Mouse (Mus musculus): Measurements from ENCODE around the gene Cxcl14. TPM values are rescaled to one million over a fixed set of nuclear protein-coding genes. Genes with fewer than 3 reads are reported as not detected.
A peak's percentile ranks its signal among the peaks of the same experiment; 100 is the strongest.

Gene Cxcl14
- polyA plus RNA-seq (2014; fragmentation: Nextera tagmentation; extraction: Ambion mirVana), result 19.2 and 20.8 TPM in 2 replicates

GRCm38 (mm10) chr13:56295943-56296658, at the start of gene Cxcl14:
Gene Cxcl14 (minus strand): TSS chr13:56296551.
- ATAC-seq (ENCODE audit: low FRiP score, low TSS enrichment), result peak; percentile 51
- peak within 1 kb of the TSS; percentile 88 for H3K4me2 ChIP-seq (replicated peaks; ENCODE audit: low read depth, low read length)
- H3K9ac ChIP-seq (ENCODE audit: low read depth, low read length), result peak within 1 kb of the TSS; percentile 66
- H3K9me3 ChIP-seq (ENCODE audit: control insufficient read depth, low read length), result 0 out of 2 replicates have a peak, but pooled peaks cover 2% of the 10 kb centered on the region
- H3K27ac ChIP-seq (ENCODE audit: low read depth, low read length), result no peak within 1 kb of the TSS
- peaks cover 16% of the 10 kb centered on the region for H3K4me1 ChIP-seq (ENCODE audit: control insufficient read depth, insufficient read depth, low read length)
- peak within 1 kb of the TSS; percentile 58 for H3K4me3 ChIP-seq (ENCODE audit: low read length)
- WGBS, result under 1% methylated on average over 69 of the region's 76 CpGs
- no peaks in the 10 kb centered on the region for H3K36me3 ChIP-seq (ENCODE audit: control insufficient read depth, insufficient read depth, low read length)
- H3K27me3 ChIP-seq (ENCODE audit: control insufficient read depth, insufficient read depth, low read length), result peaks cover 49% of the 10 kb centered on the region

GRCm38 (mm10) chr13:56344355-56344754, 48.0 kb upstream of the Cxcl14 start:
- Histone ChIP-seq H3K27me3 (ENCODE audit: control insufficient read depth, insufficient read depth, low read length) (no peaks in the 10 kb centered on the region), H3K4me3 (ENCODE audit: low read length) (no peak overlapping the region), H3K36me3 (ENCODE audit: control insufficient read depth, insufficient read depth, low read length) (no peaks in the 10 kb centered on the region), H3K9me3 (ENCODE audit: control insufficient read depth, low read length) (no peaks in the 10 kb centered on the region), H3K27ac (ENCODE audit: low read depth, low read length) (no peak overlapping the region), H3K9ac (ENCODE audit: low read depth, low read length) (no peak overlapping the region), H3K4me1 (ENCODE audit: control insufficient read depth, insufficient read depth, low read length) (no peaks in the 10 kb centered on the region), H3K4me2 (replicated peaks; ENCODE audit: low read depth, low read length) (no peak overlapping the region)
- ATAC-seq (ENCODE audit: low FRiP score, low TSS enrichment), result no peak
- 45% methylated on average over 12 of the region's 12 CpGs for WGBS

GRCm38 (mm10) chr13:56342491-56342890, 46.1 kb upstream of the Cxcl14 start:
- H3K4me2 ChIP-seq (replicated peaks; ENCODE audit: low read depth, low read length), result no peak overlapping the region
- no peak overlapping the region for H3K9ac ChIP-seq (ENCODE audit: low read depth, low read length)
- 80% methylated on average over 10 of the region's 10 CpGs for WGBS
- no peaks in the 10 kb centered on the region for H3K27me3 ChIP-seq (ENCODE audit: control insufficient read depth, insufficient read depth, low read length)
- no peaks in the 10 kb centered on the region for H3K9me3 ChIP-seq (ENCODE audit: control insufficient read depth, low read length)
- no peaks in the 10 kb centered on the region for H3K36me3 ChIP-seq (ENCODE audit: control insufficient read depth, insufficient read depth, low read length)
- no peak overlapping the region for H3K4me3 ChIP-seq (ENCODE audit: low read length)
- H3K4me1 ChIP-seq (ENCODE audit: control insufficient read depth, insufficient read depth, low read length), result no peaks in the 10 kb centered on the region
- no peak overlapping the region for H3K27ac ChIP-seq (ENCODE audit: low read depth, low read length)
- no peak for ATAC-seq (ENCODE audit: low FRiP score, low TSS enrichment)

- H3K9ac ChIP-seq (ENCODE audit: low read depth, low read length), result no peak overlapping the region
- H3K36me3 ChIP-seq (ENCODE audit: control insufficient read depth, insufficient read depth, low read length), result no peaks in the 10 kb centered on the region
- no peak overlapping the region for H3K27ac ChIP-seq (ENCODE audit: low read depth, low read length)
- WGBS, result 88% methylated on average over 13 of the region's 13 CpGs
- H3K27me3 ChIP-seq (ENCODE audit: control insufficient read depth, insufficient read depth, low read length), result no peaks in the 10 kb centered on the region
- no peaks in the 10 kb centered on the region for H3K4me1 ChIP-seq (ENCODE audit: control insufficient read depth, insufficient read depth, low read length)
- no peak overlapping the region for H3K4me3 ChIP-seq (ENCODE audit: low read length)
- ATAC-seq (ENCODE audit: low FRiP score, low TSS enrichment), result no peak
- H3K9me3 ChIP-seq (ENCODE audit: control insufficient read depth, low read length), result no peaks in the 10 kb centered on the region
- H3K4me2 ChIP-seq (replicated peaks; ENCODE audit: low read depth, low read length), result no peak overlapping the region
These were observed 44.2 kb upstream of the Cxcl14 start for GRCm38 (mm10) chr13:56340513-56340912.

- no peak for ATAC-seq (ENCODE audit: low FRiP score, low TSS enrichment)
- Histone ChIP-seq H3K4me1 (ENCODE audit: control insufficient read depth, insufficient read depth, low read length) (no peaks in the 10 kb centered on the region), H3K27ac (ENCODE audit: low read depth, low read length) (no peak overlapping the region)
These were observed 43.5 kb upstream of the Cxcl14 start for GRCm38 (mm10) chr13:56339816-56340215.

GRCm38 (mm10) chr13:56336982-56337381, 40.6 kb upstream of the Cxcl14 start:
- no peak overlapping the region for H3K4me2 ChIP-seq (replicated peaks; ENCODE audit: low read depth, low read length)
- no peak overlapping the region for H3K9ac ChIP-seq (ENCODE audit: low read depth, low read length)
- no peak overlapping the region for H3K27ac ChIP-seq (ENCODE audit: low read depth, low read length)
- no peak overlapping the region for H3K4me3 ChIP-seq (ENCODE audit: low read length)
- no peaks in the 10 kb centered on the region for H3K27me3 ChIP-seq (ENCODE audit: control insufficient read depth, insufficient read depth, low read length)
- ATAC-seq (ENCODE audit: low FRiP score, low TSS enrichment), result no peak
- H3K9me3 ChIP-seq (ENCODE audit: control insufficient read depth, low read length), result no peaks in the 10 kb centered on the region
- WGBS, result 47% methylated on average over 8 of the region's 8 CpGs
- H3K36me3 ChIP-seq (ENCODE audit: control insufficient read depth, insufficient read depth, low read length), result no peaks in the 10 kb centered on the region
- H3K4me1 ChIP-seq (ENCODE audit: control insufficient read depth, insufficient read depth, low read length), result no peaks in the 10 kb centered on the region

More at GRCm38 (mm10) chr13:56339816-56340215, 43.5 kb upstream of the Cxcl14 start:
- H3K9ac ChIP-seq (ENCODE audit: low read depth, low read length), result no peak overlapping the region
- no peaks in the 10 kb centered on the region for H3K9me3 ChIP-seq (ENCODE audit: control insufficient read depth, low read length)
- WGBS, result 89% methylated on average over 8 of the region's 8 CpGs
- no peak overlapping the region for H3K4me3 ChIP-seq (ENCODE audit: low read length)
- no peaks in the 10 kb centered on the region for H3K36me3 ChIP-seq (ENCODE audit: control insufficient read depth, insufficient read depth, low read length)
- H3K27me3 ChIP-seq (ENCODE audit: control insufficient read depth, insufficient read depth, low read length), result no peaks in the 10 kb centered on the region
- no peak overlapping the region for H3K4me2 ChIP-seq (replicated peaks; ENCODE audit: low read depth, low read length)

- H3K9ac ChIP-seq (ENCODE audit: low read depth, low read length), result no peak overlapping the region
- H3K27ac ChIP-seq (ENCODE audit: low read depth, low read length), result no peak overlapping the region
- no peak overlapping the region for H3K4me2 ChIP-seq (replicated peaks; ENCODE audit: low read depth, low read length)
- no peak for ATAC-seq (ENCODE audit: low FRiP score, low TSS enrichment)
- 57% methylated on average over 10 of the region's 10 CpGs for WGBS
- H3K4me1 ChIP-seq (ENCODE audit: control insufficient read depth, insufficient read depth, low read length), result no peaks in the 10 kb centered on the region
- H3K36me3 ChIP-seq (ENCODE audit: control insufficient read depth, insufficient read depth, low read length), result no peaks in the 10 kb centered on the region
- H3K9me3 ChIP-seq (ENCODE audit: control insufficient read depth, low read length), result no peaks in the 10 kb centered on the region
- no peaks in the 10 kb centered on the region for H3K27me3 ChIP-seq (ENCODE audit: control insufficient read depth, insufficient read depth, low read length)
- no peak overlapping the region for H3K4me3 ChIP-seq (ENCODE audit: low read length)
These were observed 38.7 kb upstream of the Cxcl14 start for GRCm38 (mm10) chr13:56334802-56335690.

GRCm38 (mm10) chr13:56334236-56334635, 37.9 kb upstream of the Cxcl14 start:
- H3K4me3 ChIP-seq (ENCODE audit: low read length), result no peak overlapping the region
- H3K27me3 ChIP-seq (ENCODE audit: control insufficient read depth, insufficient read depth, low read length), result no peaks in the 10 kb centered on the region
- H3K4me1 ChIP-seq (ENCODE audit: control insufficient read depth, insufficient read depth, low read length), result no peaks in the 10 kb centered on the region
- ATAC-seq (ENCODE audit: low FRiP score, low TSS enrichment), result no peak
- no peaks in the 10 kb centered on the region for H3K9me3 ChIP-seq (ENCODE audit: control insufficient read depth, low read length)
- no peaks in the 10 kb centered on the region for H3K36me3 ChIP-seq (ENCODE audit: control insufficient read depth, insufficient read depth, low read length)
- no peak overlapping the region for H3K9ac ChIP-seq (ENCODE audit: low read depth, low read length)
- WGBS, result 78% methylated on average over 8 of the region's 8 CpGs
- H3K4me2 ChIP-seq (replicated peaks; ENCODE audit: low read depth, low read length), result no peak overlapping the region
- no peak overlapping the region for H3K27ac ChIP-seq (ENCODE audit: low read depth, low read length)

GRCm38 (mm10) chr13:56332356-56332755, 36.0 kb upstream of the Cxcl14 start:
- no peak overlapping the region for H3K9ac ChIP-seq (ENCODE audit: low read depth, low read length)
- H3K27me3 ChIP-seq (ENCODE audit: control insufficient read depth, insufficient read depth, low read length), result no peaks in the 10 kb centered on the region
- WGBS, result 75% methylated on average over 6 of the region's 6 CpGs
- no peaks in the 10 kb centered on the region for H3K9me3 ChIP-seq (ENCODE audit: control insufficient read depth, low read length)
- H3K4me2 ChIP-seq (replicated peaks; ENCODE audit: low read depth, low read length), result no peak overlapping the region
- H3K27ac ChIP-seq (ENCODE audit: low read depth, low read length), result no peak overlapping the region
- H3K4me1 ChIP-seq (ENCODE audit: control insufficient read depth, insufficient read depth, low read length), result no peaks in the 10 kb centered on the region
- H3K4me3 ChIP-seq (ENCODE audit: low read length), result no peak overlapping the region
- H3K36me3 ChIP-seq (ENCODE audit: control insufficient read depth, insufficient read depth, low read length), result no peaks in the 10 kb centered on the region
- ATAC-seq (ENCODE audit: low FRiP score, low TSS enrichment), result no peak
